Mouse (Mus musculus) MEL (cell line): ENCODE measurements at regions not wholly inside any gene's neighbourhood (a gene's known extent, or its start where the extent isn't known, plus 50 kb on each side); places are given as distances from the start of the nearest gene placed in this dataset.
A peak's percentile ranks its signal among the peaks of the same experiment; 100 is the strongest.

Source experiments
- DNase-seq: peaks from one replicate; pipeline ENCODE4 v3.0.0; 2011; ENCODE audit warnings: low read depth, low spot score
- H3K27ac ChIP-seq: 2 replicates; pipeline ENCODE4 v1.5.1; 2012; ENCODE audit warnings: low read depth, mild to moderate bottlenecking, control low read depth, low read length, moderate library complexity; ENCODE audit not compliant: control insufficient read depth
- H3K27me3 ChIP-seq, 2 experiments: fragments of 150-350 bp in 1 of 2; sonication (generic) in 1 of 2; 2 replicates each; pipeline ENCODE4 v1.6.1; 2012; ENCODE audit warnings: low read length in 2 of 2, mild to moderate bottlenecking in 2 of 2, improper control_type of control experiment in 1 of 2, moderate library complexity in 1 of 2; ENCODE audit not compliant: insufficient read depth in 2 of 2, control insufficient read depth in 1 of 2
- H3K36me3 ChIP-seq, 2 experiments: 2 replicates each; pipeline ENCODE4 v1.6.1; 2012 to 2014; ENCODE audit warnings: low read length in 2 of 2, improper control_type of control experiment in 1 of 2, inconsistent platforms in 1 of 2, mild to moderate bottlenecking in 1 of 2; ENCODE audit not compliant: insufficient read depth in 2 of 2, control insufficient read depth in 1 of 2
- H3K4me1 ChIP-seq, 2 experiments: fragments of 150-350 bp in 1 of 2; sonication (generic) in 1 of 2; 2 replicates each; pipeline ENCODE4 v1.6.1; 2012; ENCODE audit warnings: low read length in 2 of 2, improper control_type of control experiment in 1 of 2, mild to moderate bottlenecking in 1 of 2; ENCODE audit not compliant: insufficient read depth in 2 of 2, control insufficient read depth in 1 of 2
- H3K4me3 ChIP-seq, 2 experiments: fragments of 150-350 bp in 1 of 2; sonication (generic) in 1 of 2; 2 replicates each; pipeline ENCODE4 v1.5.1; 2012; ENCODE audit warnings: low read depth in 2 of 2, low read length in 2 of 2, mild to moderate bottlenecking in 2 of 2, moderate library complexity in 2 of 2, control low read depth in 1 of 2, improper control_type of control experiment in 1 of 2; ENCODE audit not compliant: control insufficient read depth in 1 of 2, insufficient read depth in 1 of 2
- H3K79me2 ChIP-seq: 2 replicates; pipeline ENCODE4 v1.6.1; 2012; ENCODE audit warnings: mild to moderate bottlenecking, low read length, moderate library complexity; ENCODE audit not compliant: control insufficient read depth, poor library complexity, insufficient read depth
- H3K9ac ChIP-seq: 2 replicates; pipeline ENCODE4 v1.6.1; 2012; ENCODE audit warnings: low read depth, mild to moderate bottlenecking, control low read depth, low read length, moderate library complexity; ENCODE audit not compliant: control insufficient read depth, poor library complexity, severe bottlenecking
- H3K9me3 ChIP-seq: fragments of 150-350 bp; sonication (generic); replicated peaks from 2 replicates; pipeline ENCODE4 v1.6.1; 2012; ENCODE audit warnings: mild to moderate bottlenecking, low read length, improper control_type of control experiment, moderate library complexity; ENCODE audit not compliant: insufficient read depth
- CHD2 ChIP-seq: IDR thresholded peaks from 2 replicates; pipeline ENCODE4 v1.6.1; 2011; ENCODE audit warnings: low read length, improper control_type of control experiment
- E2F4 ChIP-seq: IDR thresholded peaks from 2 replicates; pipeline ENCODE4 v1.6.1; 2011; ENCODE audit warnings: low read depth, low read length, improper control_type of control experiment, borderline replicate concordance
- ELF1 ChIP-seq: IDR thresholded peaks from 2 replicates; pipeline ENCODE4 v1.6.1; 2014; ENCODE audit warnings: low read depth, mild to moderate bottlenecking, inconsistent platforms, low read length, improper control_type of control experiment, moderate library complexity
- EP300 ChIP-seq, 2 experiments: IDR thresholded peaks; 2 replicates each; pipeline ENCODE4 v1.6.1; 2011; ENCODE audit warnings: improper control_type of control experiment in 2 of 2, low read length in 2 of 2, low read depth in 1 of 2, mild to moderate bottlenecking in 1 of 2
- GATA1 ChIP-seq: IDR thresholded peaks from 2 replicates; pipeline ENCODE4 v1.6.1; 2011; ENCODE audit warnings: low read depth, low read length, improper control_type of control experiment
- KAT2A ChIP-seq: conservative IDR thresholded peaks from 2 replicates; pipeline ENCODE4 v1.6.1; 2012; ENCODE audit warnings: low read depth, low read length, improper control_type of control experiment, inconsistent platforms
- MAFK ChIP-seq: IDR thresholded peaks from 2 replicates; pipeline ENCODE4 v1.6.1; 2011; ENCODE audit warnings: low read depth, mild to moderate bottlenecking, low read length, improper control_type of control experiment, borderline replicate concordance
- MAX ChIP-seq: IDR thresholded peaks from 2 replicates; pipeline ENCODE4 v1.6.1; 2011; ENCODE audit warnings: low read length, improper control_type of control experiment
- MYB ChIP-seq: IDR thresholded peaks from 2 replicates; pipeline ENCODE4 v1.6.1; 2011; ENCODE audit warnings: mild to moderate bottlenecking, low read depth, low read length, improper control_type of control experiment
- NELFE ChIP-seq: IDR thresholded peaks from 2 replicates; pipeline ENCODE4 v1.6.1; 2011; ENCODE audit warnings: low read depth, low read length, improper control_type of control experiment
- NRF1 ChIP-seq: IDR thresholded peaks from 2 replicates; pipeline ENCODE4 v1.6.1; 2014; ENCODE audit warnings: low read depth, mild to moderate bottlenecking, inconsistent platforms, low read length, improper control_type of control experiment, moderate library complexity; ENCODE audit not compliant: poor library complexity, insufficient read depth, severe bottlenecking
- POLR2AphosphoS5 ChIP-seq: IDR thresholded peaks from 2 replicates; pipeline ENCODE4 v1.6.1; 2012; ENCODE audit warnings: low read depth, borderline replicate concordance, mild to moderate bottlenecking, inconsistent platforms, low read length, moderate library complexity, mixed read lengths
- RAD21 ChIP-seq: IDR thresholded peaks from 2 replicates; pipeline ENCODE4 v1.6.1; 2011; ENCODE audit warnings: mild to moderate bottlenecking, low read depth, low read length, improper control_type of control experiment
- RCOR1 ChIP-seq: IDR thresholded peaks from 2 replicates; pipeline ENCODE4 v1.6.1; 2012; ENCODE audit warnings: low read depth, mild to moderate bottlenecking, inconsistent platforms, low read length, improper control_type of control experiment
- SIN3A ChIP-seq: IDR thresholded peaks from 2 replicates; pipeline ENCODE4 v1.6.1; 2012; ENCODE audit warnings: low read length, improper control_type of control experiment, inconsistent platforms
- TAL1 ChIP-seq: IDR thresholded peaks from 2 replicates; pipeline ENCODE4 v1.6.1; 2012; ENCODE audit warnings: mild to moderate bottlenecking, inconsistent platforms, low read length, moderate library complexity, mixed read lengths
- TCF12 ChIP-seq: IDR thresholded peaks from 2 replicates; pipeline ENCODE4 v1.6.1; 2014; ENCODE audit warnings: low read depth, mild to moderate bottlenecking, inconsistent platforms, low read length, improper control_type of control experiment, moderate library complexity
- UBTF ChIP-seq: IDR thresholded peaks from 2 replicates; pipeline ENCODE4 v1.6.1; 2012; ENCODE audit warnings: low read depth, mild to moderate bottlenecking, inconsistent platforms, low read length, improper control_type of control experiment, moderate library complexity, borderline replicate concordance; ENCODE audit not compliant: insufficient read depth
- USF1 ChIP-seq: IDR thresholded peaks from 2 replicates; pipeline ENCODE4 v1.6.1; 2014; ENCODE audit warnings: low read depth, mild to moderate bottlenecking, inconsistent platforms, low read length, improper control_type of control experiment, moderate library complexity
- ZMIZ1 ChIP-seq: IDR thresholded peaks from 2 replicates; pipeline ENCODE4 v1.6.1; 2012; ENCODE audit warnings: low read depth, mild to moderate bottlenecking, inconsistent platforms, low read length, improper control_type of control experiment, moderate library complexity

GRCm38 (mm10) chr3:66486184-66486583, 189.5 kb upstream of the Veph1 start:
- TF ChIP-seq TAL1, result peak; percentile 61
- TF ChIP-seq GATA1, result peak; percentile 62
- no peak for TF ChIP-seq KAT2A
- TF ChIP-seq RAD21, result no peak
- TF ChIP-seq ZMIZ1, result no peak
- TF ChIP-seq TCF12, result peak; percentile 74; the same call in 1 of the 2 replicates
- TF ChIP-seq EP300 (IDR thresholded peaks at IDR 0.05; ENCODE audit: low read depth in 1 of 2, low read length in 2 of 2), result peak; percentile 45 to 59; a peak in 3 of 4 replicates
- Histone ChIP-seq H3K4me3 (no peak overlapping the region), H3K27ac (no peak overlapping the region), H3K36me3 (peaks cover 0 to 5% of the 10 kb centered on the region in 2 experiments; a peak in 2 of 4 replicates), H3K4me1 (peaks cover 0 to 2% of the 10 kb centered on the region in 2 experiments; a peak in 1 of 4 replicates), H3K9ac (no peak overlapping the region), H3K9me3 (no peaks in the 10 kb centered on the region), H3K27me3 (no peaks in the 10 kb centered on the region; a peak in 2 of 4 replicates), H3K79me2 (no peaks in the 10 kb centered on the region)
- DNase-seq, result peak; percentile 21

- H3K9me3 ChIP-seq, result no peaks in the 10 kb centered on the region
- TF ChIP-seq NRF1, result no peak
- no peaks in the 10 kb centered on the region for H3K36me3 ChIP-seq
- no peaks in the 10 kb centered on the region for H3K4me1 ChIP-seq
- H3K27me3 ChIP-seq, result peaks cover 0 to 3% of the 10 kb centered on the region in 2 experiments; a peak in 3 of 4 replicates
- H3K27ac ChIP-seq, result no peak overlapping the region
- no peak for DNase-seq
- H3K4me3 ChIP-seq, result no peak overlapping the region
- H3K9ac ChIP-seq, result no peak overlapping the region
- H3K79me2 ChIP-seq, result no peaks in the 10 kb centered on the region
These were observed 184.1 kb upstream of the Veph1 start for GRCm38 (mm10) chr3:66480718-66481117.

- no peak overlapping the region for H3K4me3 ChIP-seq
- no peak for TF ChIP-seq MAFK
- no peak for TF ChIP-seq CHD2
- no peak for TF ChIP-seq MYB
- no peak for TF ChIP-seq TCF12
- no peak for TF ChIP-seq UBTF
- TF ChIP-seq USF1, result no peak
- no peak for TF ChIP-seq POLR2AphosphoS5
- TF ChIP-seq TAL1, result no peak
- no peak for TF ChIP-seq ZMIZ1
- no peak for TF ChIP-seq ELF1
- TF ChIP-seq NELFE, result no peak
- no peak for TF ChIP-seq RAD21
- TF ChIP-seq RCOR1, result no peak
- no peak for TF ChIP-seq E2F4
- no peak for TF ChIP-seq SIN3A
- TF ChIP-seq MAX, result no peak
- TF ChIP-seq, all 39 proteins: peak for 0
- Histone ChIP-seq H3K4me1 (no peaks in the 10 kb centered on the region), H3K79me2 (no peaks in the 10 kb centered on the region), H3K9ac (no peak overlapping the region), H3K27me3 (peaks cover 0 to 3% of the 10 kb centered on the region in 2 experiments; a peak in 3 of 4 replicates), H3K36me3 (no peaks in the 10 kb centered on the region), H3K27ac (no peak overlapping the region), H3K9me3 (no peaks in the 10 kb centered on the region)
- no peak for DNase-seq
These were observed 182.6 kb upstream of the Veph1 start for GRCm38 (mm10) chr3:66479266-66479665.
